Mouse (Mus musculus) stomach, postnatal 0 days (tissue): ENCODE measurements at regions not wholly inside any gene's neighbourhood (a gene's known extent, or its start where the extent isn't known, plus 50 kb on each side); places are given as distances from the start of the nearest gene placed in this dataset.

Experiments
- CTCF ChIP-seq: IDR thresholded peaks from 2 replicates; pipeline ENCODE4 v1.5.1; 2016; ENCODE audit warnings: antibody characterized with exemption, low read depth, mild to moderate bottlenecking, moderate library complexity
- EP300 ChIP-seq: optimal IDR thresholded peaks from 2 replicates; pipeline ENCODE3; 2016; ENCODE audit warnings: antibody characterized with exemption

GRCm38 (mm10) chr17:52351293-52351692 is 251.2 kb upstream of the Kcnh8 start:
- no peak for TF ChIP-seq CTCF
- no peak for TF ChIP-seq EP300
